Mouse (Mus musculus) MEL (cell line): Measurements from ENCODE around the gene Tyms. TPM values are rescaled to one million over a fixed set of nuclear protein-coding genes. Genes with fewer than 3 reads are reported as not detected.

Experiments
- DNase-seq: peaks from one replicate; pipeline ENCODE4 v3.0.0; 2011; ENCODE audit warnings: low read depth, low spot score
- H3K27ac ChIP-seq: 2 replicates; pipeline ENCODE4 v1.5.1; 2012; ENCODE audit warnings: low read depth, mild to moderate bottlenecking, control low read depth, low read length, moderate library complexity; ENCODE audit not compliant: control insufficient read depth
- H3K27me3 ChIP-seq, 2 experiments: fragments of 150-350 bp in 1 of 2; sonication (generic) in 1 of 2; 2 replicates each; pipeline ENCODE4 v1.6.1; 2012; ENCODE audit warnings: low read length in 2 of 2, mild to moderate bottlenecking in 2 of 2, improper control_type of control experiment in 1 of 2, moderate library complexity in 1 of 2; ENCODE audit not compliant: insufficient read depth in 2 of 2, control insufficient read depth in 1 of 2
- H3K36me3 ChIP-seq, 2 experiments: 2 replicates each; pipeline ENCODE4 v1.6.1; 2012 to 2014; ENCODE audit warnings: low read length in 2 of 2, improper control_type of control experiment in 1 of 2, inconsistent platforms in 1 of 2, mild to moderate bottlenecking in 1 of 2; ENCODE audit not compliant: insufficient read depth in 2 of 2, control insufficient read depth in 1 of 2
- H3K4me1 ChIP-seq, 2 experiments: fragments of 150-350 bp in 1 of 2; sonication (generic) in 1 of 2; 2 replicates each; pipeline ENCODE4 v1.6.1; 2012; ENCODE audit warnings: low read length in 2 of 2, improper control_type of control experiment in 1 of 2, mild to moderate bottlenecking in 1 of 2; ENCODE audit not compliant: insufficient read depth in 2 of 2, control insufficient read depth in 1 of 2
- H3K4me3 ChIP-seq, 2 experiments: fragments of 150-350 bp in 1 of 2; sonication (generic) in 1 of 2; 2 replicates each; pipeline ENCODE4 v1.5.1; 2012; ENCODE audit warnings: low read depth in 2 of 2, low read length in 2 of 2, mild to moderate bottlenecking in 2 of 2, moderate library complexity in 2 of 2, control low read depth in 1 of 2, improper control_type of control experiment in 1 of 2; ENCODE audit not compliant: control insufficient read depth in 1 of 2, insufficient read depth in 1 of 2
- H3K79me2 ChIP-seq: 2 replicates; pipeline ENCODE4 v1.6.1; 2012; ENCODE audit warnings: mild to moderate bottlenecking, low read length, moderate library complexity; ENCODE audit not compliant: control insufficient read depth, poor library complexity, insufficient read depth
- H3K9ac ChIP-seq: 2 replicates; pipeline ENCODE4 v1.6.1; 2012; ENCODE audit warnings: low read depth, mild to moderate bottlenecking, control low read depth, low read length, moderate library complexity; ENCODE audit not compliant: control insufficient read depth, poor library complexity, severe bottlenecking
- H3K9me3 ChIP-seq: fragments of 150-350 bp; sonication (generic); replicated peaks from 2 replicates; pipeline ENCODE4 v1.6.1; 2012; ENCODE audit warnings: mild to moderate bottlenecking, low read length, improper control_type of control experiment, moderate library complexity; ENCODE audit not compliant: insufficient read depth
- CHD2 ChIP-seq: IDR thresholded peaks from 2 replicates; pipeline ENCODE4 v1.6.1; 2011; ENCODE audit warnings: low read length, improper control_type of control experiment
- EP300 ChIP-seq, 2 experiments: IDR thresholded peaks; 2 replicates each; pipeline ENCODE4 v1.6.1; 2011; ENCODE audit warnings: improper control_type of control experiment in 2 of 2, low read length in 2 of 2, low read depth in 1 of 2, mild to moderate bottlenecking in 1 of 2
- ETS1 ChIP-seq: IDR thresholded peaks from 2 replicates; pipeline ENCODE4 v1.6.1; 2012; ENCODE audit warnings: low read depth, mild to moderate bottlenecking, inconsistent platforms, low read length, improper control_type of control experiment, moderate library complexity
- GABPA ChIP-seq: IDR thresholded peaks from 2 replicates; pipeline ENCODE4 v1.6.1; 2012; ENCODE audit warnings: low read depth, mild to moderate bottlenecking, inconsistent platforms, low read length, improper control_type of control experiment, moderate library complexity
- JUND ChIP-seq: IDR thresholded peaks from 2 replicates; pipeline ENCODE4 v1.6.1; 2011; ENCODE audit warnings: low read depth, mild to moderate bottlenecking, improper control_type of control experiment, low read length
- KAT2A ChIP-seq: conservative IDR thresholded peaks from 2 replicates; pipeline ENCODE4 v1.6.1; 2012; ENCODE audit warnings: low read depth, low read length, improper control_type of control experiment, inconsistent platforms
- MAFK ChIP-seq: IDR thresholded peaks from 2 replicates; pipeline ENCODE4 v1.6.1; 2011; ENCODE audit warnings: low read depth, mild to moderate bottlenecking, low read length, improper control_type of control experiment, borderline replicate concordance
- MAX ChIP-seq: IDR thresholded peaks from 2 replicates; pipeline ENCODE4 v1.6.1; 2011; ENCODE audit warnings: low read length, improper control_type of control experiment
- MEF2A ChIP-seq: IDR thresholded peaks from 2 replicates; pipeline ENCODE4 v1.6.1; 2014; ENCODE audit warnings: low read depth, mild to moderate bottlenecking, inconsistent platforms, low read length, improper control_type of control experiment; ENCODE audit not compliant: poor library complexity, insufficient replicate concordance, severe bottlenecking; ENCODE audit errors: extremely low read depth
- MXI1 ChIP-seq: IDR thresholded peaks from 2 replicates; pipeline ENCODE4 v1.6.1; 2011; ENCODE audit warnings: mild to moderate bottlenecking, low read depth, low read length, improper control_type of control experiment
- NRF1 ChIP-seq: IDR thresholded peaks from 2 replicates; pipeline ENCODE4 v1.6.1; 2014; ENCODE audit warnings: low read depth, mild to moderate bottlenecking, inconsistent platforms, low read length, improper control_type of control experiment, moderate library complexity; ENCODE audit not compliant: poor library complexity, insufficient read depth, severe bottlenecking
- POLR2AphosphoS2 ChIP-seq: IDR thresholded peaks from 2 replicates; pipeline ENCODE4 v1.6.1; 2011; ENCODE audit warnings: low read length, improper control_type of control experiment
- POLR2AphosphoS5 ChIP-seq: IDR thresholded peaks from 2 replicates; pipeline ENCODE4 v1.6.1; 2012; ENCODE audit warnings: low read depth, borderline replicate concordance, mild to moderate bottlenecking, inconsistent platforms, low read length, moderate library complexity, mixed read lengths
- RAD21 ChIP-seq: IDR thresholded peaks from 2 replicates; pipeline ENCODE4 v1.6.1; 2011; ENCODE audit warnings: mild to moderate bottlenecking, low read depth, low read length, improper control_type of control experiment
- SIN3A ChIP-seq: IDR thresholded peaks from 2 replicates; pipeline ENCODE4 v1.6.1; 2012; ENCODE audit warnings: low read length, improper control_type of control experiment, inconsistent platforms
- TCF12 ChIP-seq: IDR thresholded peaks from 2 replicates; pipeline ENCODE4 v1.6.1; 2014; ENCODE audit warnings: low read depth, mild to moderate bottlenecking, inconsistent platforms, low read length, improper control_type of control experiment, moderate library complexity
- UBTF ChIP-seq: IDR thresholded peaks from 2 replicates; pipeline ENCODE4 v1.6.1; 2012; ENCODE audit warnings: low read depth, mild to moderate bottlenecking, inconsistent platforms, low read length, improper control_type of control experiment, moderate library complexity, borderline replicate concordance; ENCODE audit not compliant: insufficient read depth
- USF1 ChIP-seq: IDR thresholded peaks from 2 replicates; pipeline ENCODE4 v1.6.1; 2014; ENCODE audit warnings: low read depth, mild to moderate bottlenecking, inconsistent platforms, low read length, improper control_type of control experiment, moderate library complexity
- USF2 ChIP-seq, 2 experiments: IDR thresholded peaks; 2 replicates each; pipeline ENCODE4 v1.6.1; 2011 to 2012; ENCODE audit warnings: improper control_type of control experiment in 2 of 2, low read length in 2 of 2, borderline replicate concordance in 1 of 2, inconsistent platforms in 1 of 2, low read depth in 1 of 2, mild to moderate bottlenecking in 1 of 2; ENCODE audit not compliant: insufficient read depth in 1 of 2
- ZMIZ1 ChIP-seq: IDR thresholded peaks from 2 replicates; pipeline ENCODE4 v1.6.1; 2012; ENCODE audit warnings: low read depth, mild to moderate bottlenecking, inconsistent platforms, low read length, improper control_type of control experiment, moderate library complexity
- polyA plus RNA-seq, 2 experiments: library from polyadenylated mRNA; stranded (reverse) in 1 of 2; unstranded in 1 of 2; fragments of >175 nt in 1 of 2; fragments of >200 nt in 1 of 2; gene quantifications; 2 replicates each; pipeline versions ENCODE4 v1.2.1 to v1.2.4; 2012; ENCODE audit warnings: low replicate concordance in 2 of 2, low read depth in 1 of 2; ENCODE audit not compliant: insufficient read length in 2 of 2, insufficient read depth in 1 of 2, missing spikeins in 1 of 2
- total RNA-seq: library from RNA; depleted of rRNA; stranded (reverse); fragments of 300-350 nt; gene quantifications from 2 replicates; pipeline ENCODE4 v1.2.3, GENCODE M21; 2012

Tyms gene
- total and polyA plus RNA-seq, 3 experiments: 150 to 203 TPM; not detected in 1

GRCm38 (mm10) chr5:30094399-30094798, 21.0 kb upstream of the Tyms start (continued):
- TF ChIP-seq ZMIZ1: no peak
- no peak for TF ChIP-seq USF1
- no peak for TF ChIP-seq USF2 (IDR thresholded peaks at IDR 0.05; ENCODE audit: borderline replicate concordance in 1 of 2, insufficient read depth in 1 of 2, low read depth in 1 of 2, low read length in 2 of 2)
- no peak for TF ChIP-seq POLR2AphosphoS2
- TF ChIP-seq KAT2A: no peak
- TF ChIP-seq GABPA: no peak
- no peak for TF ChIP-seq MAX
- no peak for TF ChIP-seq MEF2A
- no peak for TF ChIP-seq MAFK
- TF ChIP-seq CHD2: no peak
- no peak for TF ChIP-seq ETS1
- TF ChIP-seq RAD21: peak; percentile 69
- no peak for TF ChIP-seq MXI1
- no peak for TF ChIP-seq JUND
- no peak for TF ChIP-seq POLR2AphosphoS5
- no peak for TF ChIP-seq SIN3A
- TF ChIP-seq TCF12: no peak

GRCm38 (mm10) chr5:30092701-30093100, 19.3 kb upstream of the Tyms start:
- no peak overlapping the region for H3K27ac ChIP-seq
- DNase-seq: no peak
- peak overlapping the region in 1 of 2 experiments; percentile 19; a peak in 1 of 4 replicates for H3K4me3 ChIP-seq
- H3K79me2 ChIP-seq: no peaks in the 10 kb centered on the region
- no peaks in the 10 kb centered on the region; a peak in 1 of 4 replicates for H3K27me3 ChIP-seq
- H3K36me3 ChIP-seq: no peaks in the 10 kb centered on the region
- H3K4me1 ChIP-seq: no peaks in the 10 kb centered on the region
- TF ChIP-seq UBTF (no peak), EP300 (IDR thresholded peaks at IDR 0.05; ENCODE audit: low read depth in 1 of 2, low read length in 2 of 2) (no peak), RAD21 (no peak), POLR2AphosphoS5 (no peak), NRF1 (no peak), USF1 (no peak), JUND (no peak)
- H3K9ac ChIP-seq: no peak overlapping the region
- H3K9me3 ChIP-seq: no peaks in the 10 kb centered on the region
